Mouse (Mus musculus): ENCODE measurements around the gene Adgrg7.
A peak's percentile ranks its signal among the peaks of the same experiment; 100 is the strongest.

Gene Adgrg7

DNA sequence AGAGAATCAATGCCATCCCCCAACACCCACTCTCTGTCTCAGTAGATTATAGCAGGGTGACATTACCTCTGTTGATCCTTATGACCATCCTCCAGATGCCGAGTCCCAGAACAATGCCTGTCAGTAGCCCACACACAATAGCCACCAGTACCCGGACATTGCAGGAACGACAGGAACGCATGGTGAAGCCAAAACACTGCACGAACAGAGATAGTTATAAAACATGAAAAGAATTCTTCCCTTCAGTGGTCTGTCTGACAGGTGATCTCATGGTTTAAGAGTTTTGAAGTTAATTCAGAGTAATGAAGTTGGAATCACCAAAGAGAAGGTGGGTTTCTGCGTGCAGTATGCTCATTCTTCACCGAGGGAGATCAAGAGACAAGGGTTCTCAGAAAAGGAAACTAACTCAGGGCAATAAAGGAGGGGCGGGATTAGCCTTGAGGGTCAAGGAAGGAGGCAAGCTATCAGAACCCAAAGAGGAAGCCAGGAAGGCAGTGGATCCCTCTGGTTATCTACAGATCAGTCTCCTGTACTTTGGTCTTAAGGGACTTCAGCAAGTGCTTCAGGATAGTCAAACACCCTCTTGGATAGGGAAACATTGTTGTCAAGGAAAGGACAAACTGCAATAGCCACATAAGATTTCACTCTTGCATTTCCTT lies at the start of gene Adgrg7:
Adgrg7 (minus strand) TSS at position 375 of the 659 bp plus-strand sequence.
- no peak for DNase-seq (ENCODE audit: low spot score)

- no peak for DNase-seq (ENCODE audit: low spot score)
These were observed 47.3 kb upstream of the Adgrg7 start for GRCm38 (mm10) chr16:56842988-56843387.

DNA sequence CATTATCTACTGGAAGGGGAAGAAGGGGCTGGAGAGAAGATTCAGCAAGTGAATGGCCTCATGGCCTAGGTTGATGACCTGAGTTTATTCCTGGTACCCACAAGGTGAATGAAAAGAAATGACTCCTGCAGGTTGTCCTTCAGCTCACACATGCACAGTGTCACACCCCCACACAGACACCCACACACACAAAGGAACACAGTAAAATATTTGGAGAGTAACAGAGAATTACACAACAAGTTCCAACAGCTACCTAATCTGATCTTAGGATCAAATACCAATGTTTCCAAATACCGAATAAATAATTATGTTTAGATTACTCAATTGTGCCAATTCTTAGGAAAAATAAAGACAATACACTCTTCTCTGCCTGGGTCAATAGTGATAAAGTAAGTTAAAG lies 37.7 kb upstream of the Adgrg7 start:
- DNase-seq (ENCODE audit: low spot score), result no peak

- no peak for DNase-seq (ENCODE audit: low spot score)
These were observed 36.3 kb upstream of the Adgrg7 start for GRCm38 (mm10) chr16:56831986-56832385.

- DNase-seq (ENCODE audit: low spot score), result no peak
These were observed 5.9 kb upstream of the Adgrg7 start for GRCm38 (mm10) chr16:56801370-56802109.

DNA sequence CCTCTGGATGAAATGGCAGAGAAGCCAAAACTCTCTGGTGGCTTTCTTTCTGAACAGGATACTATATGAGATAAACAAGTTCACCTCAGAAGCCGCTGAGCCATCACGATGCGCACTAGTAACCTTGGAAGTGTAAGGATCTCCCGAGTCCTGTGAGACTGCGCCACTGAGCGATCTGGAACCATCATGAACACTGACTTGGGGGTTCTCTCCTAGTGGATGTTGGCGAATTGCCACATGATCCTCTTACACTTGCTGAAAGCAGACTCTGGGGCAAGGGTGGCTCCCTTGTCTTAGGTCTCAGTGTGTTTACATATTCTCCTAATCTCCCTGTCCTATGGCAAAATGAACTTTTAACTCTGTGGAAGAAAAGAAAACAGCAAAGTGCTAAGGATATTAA lies 5.3 kb upstream of the Adgrg7 start:
- no peak for DNase-seq (ENCODE audit: low spot score)

DNA sequence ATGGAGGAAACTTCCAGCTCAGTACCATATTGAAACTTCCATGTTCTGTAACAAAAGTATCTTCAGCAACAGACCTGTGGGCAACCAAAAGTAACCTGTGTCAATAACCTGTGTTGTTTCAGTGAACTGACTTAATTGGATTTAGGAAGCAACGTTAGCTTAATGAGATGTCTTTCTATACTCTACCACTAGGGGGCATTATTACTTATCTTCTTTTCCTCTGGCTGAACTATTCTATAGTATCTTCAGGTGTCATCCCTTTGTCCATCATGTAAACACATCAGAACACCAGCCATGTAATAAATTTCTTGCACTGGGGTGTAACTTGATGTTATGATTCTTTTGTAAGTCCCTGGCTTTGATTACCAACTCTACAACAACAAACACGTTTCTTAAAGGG lies 4.8 kb upstream of the Adgrg7 start:
- no peak for DNase-seq (ENCODE audit: low spot score)

DNA sequence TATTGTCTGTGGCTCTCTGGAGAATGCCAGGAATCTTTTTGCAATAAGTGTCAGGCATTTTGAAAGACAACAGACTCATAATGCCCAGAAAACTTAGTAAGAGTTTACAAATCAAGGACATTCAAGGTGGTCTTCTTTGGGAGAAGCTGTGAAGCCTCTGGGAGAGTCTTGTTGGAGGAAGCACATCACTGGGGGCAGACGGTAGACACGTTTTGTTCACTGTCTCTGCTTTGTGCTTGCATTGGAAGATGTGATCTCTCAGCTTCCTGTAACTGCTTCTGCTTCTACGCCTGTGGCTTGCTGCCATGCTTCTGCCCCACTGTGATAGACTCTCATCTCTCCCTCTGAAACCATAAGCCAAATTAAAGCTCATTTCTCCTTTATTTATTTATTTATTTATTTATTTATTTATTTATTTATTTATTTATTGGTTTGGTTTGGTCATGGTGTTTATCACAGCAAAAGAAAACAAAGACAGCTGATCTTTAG lies 3.9 kb upstream of the Adgrg7 start:
- DNase-seq (ENCODE audit: low spot score), result no peak

GRCm38 (mm10) chr16:56798873-56799272 lies 3.2 kb upstream of the Adgrg7 start:
- no peak for DNase-seq (ENCODE audit: low spot score)

DNA sequence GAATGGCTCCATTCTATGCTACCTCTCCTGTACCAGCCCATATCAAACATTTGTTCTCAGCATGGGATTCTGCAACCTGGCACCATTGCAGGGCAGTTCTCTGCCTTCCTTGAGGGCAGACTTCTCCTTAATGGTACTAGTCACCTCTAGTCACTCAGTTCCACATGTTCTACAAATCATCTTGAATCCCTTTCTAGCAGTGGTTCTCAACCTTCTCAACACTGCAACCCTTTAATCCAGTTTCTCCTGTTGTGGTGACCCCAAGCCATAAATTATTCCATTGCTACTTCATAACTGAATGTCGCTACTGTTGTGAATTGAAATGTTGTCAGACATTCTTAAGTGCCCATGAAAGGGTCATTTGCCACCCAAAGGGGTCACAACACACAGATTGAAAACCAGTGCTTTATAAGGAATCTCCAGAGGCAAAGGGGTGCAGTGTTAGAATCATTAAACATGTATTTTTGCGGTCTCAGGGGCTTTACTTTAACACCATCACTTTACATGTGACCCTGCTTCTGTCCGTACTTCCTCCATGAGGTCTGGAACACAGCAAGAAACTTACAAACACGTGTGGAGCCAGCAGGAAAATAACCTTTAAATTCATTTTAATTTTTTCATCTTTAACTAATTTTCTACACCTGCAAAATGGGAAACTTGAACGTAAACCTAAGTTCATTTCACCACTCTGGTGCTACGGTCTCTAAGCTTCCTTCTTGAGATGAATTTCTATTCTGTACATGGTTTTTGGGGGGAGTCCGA lies 1.1 kb downstream of the Adgrg7 start:
- DNase-seq (ENCODE audit: low spot score), result no peak

GRCm38 (mm10) chr16:56793778-56794177 lies 1.9 kb downstream of the Adgrg7 start:
- DNase-seq (ENCODE audit: low spot score), result no peak

- no peak for DNase-seq (ENCODE audit: low spot score)
These were observed 9.7 kb downstream of the Adgrg7 start for GRCm38 (mm10) chr16:56785943-56786342.

GRCm38 (mm10) chr16:56771163-56772105 lies 24.2 kb downstream of the Adgrg7 start:
- DNase-seq (ENCODE audit: low spot score), result no peak

- no peak for DNase-seq (ENCODE audit: low spot score)
These were observed 66.6 kb downstream of the Adgrg7 start for GRCm38 (mm10) chr16:56729060-56729459.

GRCm38 (mm10) chr16:56724927-56725326 lies 70.7 kb downstream of the Adgrg7 start:
- DNase-seq (ENCODE audit: low spot score), result no peak

DNA sequence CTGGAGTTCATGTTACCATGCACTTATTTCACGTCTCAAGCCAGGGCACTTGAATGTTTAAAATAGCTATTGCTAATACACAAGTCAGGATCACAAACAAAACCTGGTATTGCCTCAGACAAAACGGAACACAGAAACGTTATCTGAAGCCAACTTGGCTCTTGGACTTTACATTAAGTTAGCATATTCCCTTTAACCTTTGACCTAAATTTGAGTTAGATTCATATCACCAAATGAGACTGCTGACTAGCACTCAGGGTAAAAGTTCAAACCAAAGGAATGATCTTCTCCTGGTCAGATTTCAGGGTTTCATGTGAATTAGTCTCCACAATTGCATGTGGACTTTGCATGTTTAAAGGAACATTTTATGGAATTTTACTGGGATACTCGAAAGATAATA lies 73.3 kb downstream of the Adgrg7 start:
- DNase-seq (ENCODE audit: low spot score), result no peak

DNA sequence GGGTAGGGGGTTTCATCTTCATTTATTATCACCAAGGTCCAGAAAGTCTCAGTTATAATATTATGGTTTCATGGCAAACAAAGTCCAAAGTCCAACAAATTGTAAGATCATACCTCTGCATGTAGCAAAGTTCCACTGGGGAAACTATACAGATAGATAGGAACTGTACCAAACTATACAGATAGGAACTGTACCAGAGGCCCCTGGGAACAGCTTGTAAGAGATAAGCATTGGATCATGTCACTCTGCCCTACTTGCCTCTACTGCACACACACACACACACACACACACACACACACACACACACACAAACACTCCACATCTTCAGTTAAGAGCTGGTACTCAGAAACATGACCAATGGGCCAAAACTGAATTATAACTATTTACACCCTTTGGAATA lies 76.6 kb downstream of the Adgrg7 start:
- no peak for DNase-seq (ENCODE audit: low spot score)

DNA sequence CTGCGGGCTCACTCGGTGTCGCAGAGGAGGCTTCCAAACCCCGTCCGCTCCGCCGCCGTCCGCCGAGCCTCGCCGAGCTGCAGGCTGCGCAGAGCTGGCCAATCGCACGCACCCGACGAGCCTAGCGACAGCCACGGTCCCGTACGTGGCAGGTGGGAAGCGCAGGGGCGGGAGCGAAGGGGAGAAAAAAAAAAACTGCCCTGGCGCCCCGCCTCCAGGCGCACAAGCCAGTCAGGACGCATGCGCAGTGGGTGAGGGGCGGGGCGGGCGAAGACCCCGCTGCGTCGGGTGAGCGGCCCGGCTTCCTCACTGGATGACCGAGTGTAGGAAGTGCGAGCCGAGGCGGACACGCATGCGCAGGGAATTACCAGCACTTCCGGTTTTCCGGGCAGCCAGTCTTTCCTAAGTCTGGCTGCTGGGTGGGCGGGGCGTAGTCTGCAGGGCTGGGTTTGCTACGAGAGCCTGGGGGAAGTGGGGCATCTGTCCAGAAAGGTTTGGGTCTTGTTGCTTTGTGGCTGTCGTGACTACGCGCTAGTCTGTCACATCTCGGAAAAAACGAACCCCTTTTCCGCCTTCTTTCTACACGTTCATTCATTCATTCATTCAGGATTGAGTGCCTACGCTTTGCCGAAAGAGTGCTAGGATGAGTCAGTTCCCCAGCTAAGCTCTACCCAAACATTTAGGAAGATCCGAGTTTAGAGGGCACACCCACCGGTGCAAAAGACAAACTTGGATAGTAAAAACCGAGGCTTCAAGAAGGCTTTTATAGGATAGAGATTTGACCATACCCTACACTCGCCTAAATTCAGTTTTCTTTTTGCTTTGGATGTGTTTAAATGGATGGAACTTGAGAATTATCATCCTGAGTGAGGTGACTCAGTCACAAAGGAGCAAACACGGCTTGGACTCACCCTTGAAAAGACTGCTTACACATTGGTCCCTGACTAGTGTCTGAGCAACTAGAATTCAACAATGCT lies 78.1 kb downstream of the Adgrg7 start, which contains the start of gene Tfg:
Tfg (minus strand) TSS at position 227 of the 977 bp plus-strand sequence.
- peak; percentile 99 for DNase-seq (ENCODE audit: low spot score)

DNA sequence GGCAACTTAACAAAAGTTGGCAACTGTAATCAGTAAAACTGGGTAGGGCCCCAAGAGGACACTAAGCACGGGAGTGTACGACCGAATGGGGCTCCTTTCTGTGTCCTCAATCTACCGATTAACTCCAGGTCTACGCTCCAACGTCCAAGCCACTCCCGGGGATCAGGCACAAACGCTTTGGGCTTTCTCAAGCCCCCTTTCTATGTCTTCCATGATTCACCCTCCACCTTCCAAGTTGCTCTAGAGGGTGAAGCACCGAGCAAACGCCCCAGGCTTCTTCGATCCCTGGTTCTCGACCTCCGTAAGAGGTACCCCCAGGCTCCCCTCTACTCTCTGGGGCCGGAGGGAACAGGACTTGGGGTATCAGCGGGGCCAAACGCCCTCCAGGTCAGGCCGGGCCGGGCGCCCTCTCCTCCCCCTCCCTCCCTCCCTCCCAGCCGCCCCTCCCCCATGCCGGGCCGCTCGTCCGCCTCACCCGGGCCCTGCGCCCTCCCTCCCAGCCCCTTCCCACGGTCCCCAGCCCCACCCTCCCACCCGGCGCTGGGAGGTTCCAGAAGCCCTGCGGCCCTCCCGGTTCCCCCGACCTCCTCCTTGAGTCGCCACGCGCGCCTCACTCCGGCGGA lies 79.0 kb downstream of the Adgrg7 start:
- DNase-seq (ENCODE audit: low spot score), result no peak

- no peak for DNase-seq (ENCODE audit: low spot score)
These were observed 80.0 kb downstream of the Adgrg7 start for GRCm38 (mm10) chr16:56715608-56716007.

Data from ovary, postnatal 36 days (tissue).